Mouse (Mus musculus) c-Kit-positive CD71-positive TER-119-positive erythroid progenitor cells, embryonic 14.5 days (primary cell): ENCODE measurements around the gene Mex3a.
"Not testable (repeated sequence)": the region's sequence is repeated elsewhere in the genome, so short reads cannot be mapped to it uniquely, and the experiment has no call there.

Experiments
- DNase-seq: peaks from one replicate; pipeline ENCODE4 v3.0.0-alpha.2; 2013; ENCODE audit warnings: low spot score

Mex3a gene

GRCm38 (mm10) chr3:88569694-88570093 is 37.5 kb downstream of the Mex3a start:
- DNase-seq: no peak

GRCm38 (mm10) chr3:88570341-88570740 is 38.1 kb downstream of the Mex3a start:
- DNase-seq: no peak

- DNase-seq: no peak
Observed at GRCm38 (mm10) chr3:88571856-88572255, 39.7 kb downstream of the Mex3a start.

GRCm38 (mm10) chr3:88572835-88573234 is 40.6 kb downstream of the Mex3a start:
- DNase-seq: no peak

GRCm38 (mm10) chr3:88573810-88574209 is 41.6 kb downstream of the Mex3a start:
- no peak for DNase-seq

- DNase-seq: no peak
Observed at GRCm38 (mm10) chr3:88575540-88575939, 43.3 kb downstream of the Mex3a start, which contains the start of gene Ssr2. TSS of gene Ssr2 (plus strand) at chr3:88575876.

- not testable (repeated sequence) for DNase-seq
Observed at GRCm38 (mm10) chr3:88577846-88578245, 45.7 kb downstream of the Mex3a start.

- DNase-seq: no peak
Observed at GRCm38 (mm10) chr3:88578498-88579424, 46.6 kb downstream of the Mex3a start.

GRCm38 (mm10) chr3:88579454-88580117 is 47.4 kb downstream of the Mex3a start:
- DNase-seq: peak; percentile 76

GRCm38 (mm10) chr3:88585769-88586168 is 53.6 kb downstream of the Mex3a start:
- no peak for DNase-seq

GRCm38 (mm10) chr3:88586640-88587039 is 54.4 kb downstream of the Mex3a start:
- no peak for DNase-seq

GRCm38 (mm10) chr3:88590246-88590645 is 58.1 kb downstream of the Mex3a start:
- no peak for DNase-seq
